Mouse (Mus musculus) cerebellum, adult 2 months (tissue): Measurements from ENCODE around the gene Xpnpep1. TPM values are rescaled to one million over a fixed set of nuclear protein-coding genes. Genes with fewer than 3 reads are reported as not detected.

Source experiments
- DNase-seq, 2 experiments: peaks; one replicate each; pipeline ENCODE4 v3.0.0; 2021
- H3K27ac ChIP-seq: fragments of 200-500 bp; 2 replicates; pipeline ENCODE4 v1.5.1; 2012; ENCODE audit warnings: low read length, control low read depth, inconsistent platforms; ENCODE audit not compliant: insufficient read depth
- H3K27me3 ChIP-seq: fragments of 200-500 bp; 2 replicates; pipeline ENCODE4 v1.6.1; 2012; ENCODE audit warnings: inconsistent platforms, mild to moderate bottlenecking, low read length, moderate library complexity; ENCODE audit not compliant: control insufficient read depth, insufficient read depth
- H3K4me1 ChIP-seq: fragments of 200-500 bp; 2 replicates; pipeline ENCODE4 v1.6.1; 2011; ENCODE audit warnings: low read length; ENCODE audit not compliant: control insufficient read depth, insufficient read depth
- H3K4me3 ChIP-seq: fragments of 200-500 bp; replicated peaks from 2 replicates; pipeline ENCODE3; 2011; ENCODE audit warnings: mild to moderate bottlenecking, low read depth, low read length, control low read depth; ENCODE audit not compliant: insufficient read depth
- CTCF ChIP-seq: fragments of 200-500 bp; IDR thresholded peaks from 2 replicates; pipeline ENCODE4 v1.5.1; 2011; ENCODE audit warnings: low read depth, mild to moderate bottlenecking, control low read depth, low read length, moderate library complexity, borderline replicate concordance; ENCODE audit not compliant: insufficient read depth
- POLR2A ChIP-seq: fragments of 200-500 bp; IDR thresholded peaks from 2 replicates; pipeline ENCODE4 v1.6.1; 2011; ENCODE audit warnings: low read length, control low read depth, borderline replicate concordance; ENCODE audit not compliant: insufficient read depth
- WGBS: fragments of 180-500 bp; shearing (Covaris S2); methylation state at CpG from one replicate; pipeline ENCODE4 v1.1.7; 2018; 5-methylcytosine and 5-hydroxymethylcytosine counted together
- polyA plus RNA-seq: library from polyadenylated mRNA; depleted of rRNA; stranded (reverse); fragments of >200 nt; gene quantifications from 2 replicates; pipeline ENCODE4 v1.2.3, GENCODE M21; 2012

The Xpnpep1 gene
- polyA plus RNA-seq, 1 experiment: 58.8 TPM

DNA sequence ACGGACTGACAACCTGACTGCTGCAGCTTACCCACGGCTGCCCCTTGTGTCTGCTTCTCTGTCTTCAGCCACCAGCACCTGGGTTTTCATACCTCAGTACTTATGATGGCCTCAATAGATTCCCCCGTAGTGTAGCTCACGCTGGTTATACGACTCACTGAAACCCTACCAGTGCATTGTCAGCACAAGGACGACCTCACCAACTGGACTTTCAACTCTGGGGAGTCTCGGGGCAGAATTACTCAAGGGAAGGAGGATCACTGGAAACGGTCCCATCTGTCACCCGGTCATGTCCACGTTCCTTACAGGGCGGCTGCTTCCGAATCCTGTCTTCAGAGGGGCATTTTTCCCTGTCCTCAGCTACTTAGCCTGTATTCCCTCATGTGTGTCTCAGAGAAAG lies 11.8 kb downstream of the Xpnpep1 start:
- DNase-seq: no peak
- no peak overlapping the region for H3K4me3 ChIP-seq
- H3K4me1 ChIP-seq: no peaks in the 10 kb centered on the region; the same call in 1 of the 2 replicates
- no peak overlapping the region for H3K27ac ChIP-seq
- TF ChIP-seq CTCF: no peak
- TF ChIP-seq POLR2A: no peak
- H3K27me3 ChIP-seq: no peaks in the 10 kb centered on the region
- 82% methylated on average over 12 of the region's 12 CpGs for WGBS

DNA sequence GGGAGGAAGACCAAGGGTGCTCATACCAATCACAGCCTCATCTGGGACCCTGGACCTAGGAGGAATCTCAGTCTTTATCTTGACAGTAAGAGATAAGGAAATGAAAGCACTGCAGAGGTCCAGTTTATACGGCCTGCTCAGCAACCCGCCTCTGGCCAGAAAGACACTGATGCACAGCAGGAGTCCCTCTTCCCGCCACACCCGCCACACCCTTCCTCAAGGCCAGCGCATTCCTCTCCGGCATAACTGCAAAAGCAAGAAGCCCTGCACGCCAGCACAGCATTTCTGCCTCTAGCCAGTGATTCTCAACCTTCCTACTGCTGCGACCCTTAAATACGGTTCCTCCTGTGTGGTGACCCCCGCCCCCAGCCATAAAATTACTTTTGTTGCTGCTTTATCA lies 16.8 kb downstream of the Xpnpep1 start:
- no peak for TF ChIP-seq POLR2A
- TF ChIP-seq CTCF: no peak
- Histone ChIP-seq H3K4me1 (peaks cover 3% of the 10 kb centered on the region; the same call in 1 of the 2 replicates), H3K27me3 (no peaks in the 10 kb centered on the region), H3K27ac (no peak overlapping the region), H3K4me3 (no peak overlapping the region)
- DNase-seq: no peak
- 83% methylated on average over 10 of the region's 10 CpGs for WGBS

DNA sequence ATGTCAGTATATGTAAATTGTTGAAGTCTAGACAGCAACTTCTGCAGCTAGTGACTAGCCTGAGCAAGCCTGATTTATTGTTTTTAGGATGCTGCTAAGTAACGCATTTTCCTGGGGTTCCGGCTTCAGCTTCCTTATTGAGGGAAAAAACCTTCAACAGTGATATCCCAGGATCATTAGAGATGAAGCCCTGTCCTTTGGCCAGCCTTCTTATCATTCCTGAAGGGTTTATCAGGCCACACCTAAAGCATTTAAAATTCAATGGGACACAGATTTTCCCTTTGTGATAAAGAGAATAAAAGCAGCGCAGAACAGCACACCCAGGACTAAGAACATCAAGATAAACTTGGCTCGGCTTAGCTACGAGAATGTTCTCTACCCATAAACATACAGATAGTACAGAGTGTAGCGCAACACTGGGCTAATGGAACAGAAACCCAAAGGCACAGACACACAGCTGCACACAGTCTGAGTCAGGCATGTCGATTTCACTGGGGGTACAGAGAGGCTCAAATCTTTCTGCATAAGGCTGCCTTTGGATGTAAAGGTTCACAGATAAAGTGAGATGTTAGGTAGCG lies 17.9 kb downstream of the Xpnpep1 start:
- H3K27me3 ChIP-seq: no peaks in the 10 kb centered on the region
- no peak overlapping the region for H3K27ac ChIP-seq
- WGBS: 92% methylated on average over 8 of the region's 8 CpGs
- peaks cover 14% of the 10 kb centered on the region for H3K4me1 ChIP-seq
- DNase-seq: no peak
- H3K4me3 ChIP-seq: no peak overlapping the region
- TF ChIP-seq CTCF: no peak
- TF ChIP-seq POLR2A: no peak

DNA sequence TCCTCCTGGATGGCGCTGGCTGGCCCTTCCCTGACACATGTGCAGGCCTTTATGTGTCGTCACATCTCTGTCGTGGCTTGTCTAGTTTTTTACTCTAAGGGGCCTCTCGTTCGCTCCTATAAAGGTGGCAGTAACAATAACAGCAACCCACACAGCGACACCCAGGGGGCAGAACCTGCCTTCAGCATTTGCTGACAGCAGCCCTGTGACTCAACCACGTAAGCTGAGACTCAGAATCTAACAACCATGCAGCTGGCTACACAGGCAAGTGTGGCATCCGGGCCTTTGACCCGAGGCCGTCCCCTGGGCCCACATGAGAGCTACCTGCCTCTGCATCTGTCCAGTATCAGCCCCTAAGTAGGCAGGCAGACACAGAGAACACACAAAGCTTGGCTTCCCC lies 18.5 kb downstream of the Xpnpep1 start:
- WGBS: 85% methylated on average over 10 of the region's 10 CpGs
- DNase-seq: no peak
- H3K27me3 ChIP-seq: no peaks in the 10 kb centered on the region
- H3K4me1 ChIP-seq: peaks cover 14% of the 10 kb centered on the region
- H3K4me3 ChIP-seq: no peak overlapping the region
- TF ChIP-seq CTCF (no peak), POLR2A (no peak)
- no peak overlapping the region for H3K27ac ChIP-seq

GRCm38 (mm10) chr19:53019716-53020463 lies 20.1 kb downstream of the Xpnpep1 start:
- Histone ChIP-seq H3K4me1 (peaks cover 14% of the 10 kb centered on the region), H3K27me3 (no peaks in the 10 kb centered on the region), H3K27ac (peak overlapping the region; percentile 3; the same call in 1 of the 2 replicates), H3K4me3 (no peak overlapping the region)
- TF ChIP-seq CTCF (peak; percentile 69), POLR2A (no peak)
- DNase-seq: peak; percentile 55 to 62
- 71% methylated on average over 13 of the region's 13 CpGs for WGBS

DNA sequence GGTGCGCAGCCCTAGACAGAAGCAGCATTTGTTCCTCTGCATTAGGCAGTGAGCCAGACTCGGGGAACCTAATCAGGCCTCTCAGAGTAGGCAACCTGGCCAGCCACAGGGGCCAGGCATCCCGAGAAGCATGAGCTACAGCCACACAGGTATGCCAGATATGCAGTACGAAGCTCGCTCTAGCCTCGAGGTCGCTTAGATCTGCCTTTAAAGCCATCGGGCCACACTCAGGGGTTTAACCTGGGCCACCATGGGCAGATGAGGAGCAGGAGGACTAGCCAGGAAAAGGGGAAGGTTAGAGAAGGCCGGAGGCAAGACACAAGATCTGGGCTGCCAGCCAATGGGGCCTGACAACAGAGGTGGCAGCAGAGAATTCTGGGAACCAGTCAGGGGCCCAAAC lies 22.1 kb downstream of the Xpnpep1 start:
- peaks cover 14% of the 10 kb centered on the region for H3K4me1 ChIP-seq
- H3K4me3 ChIP-seq: no peak overlapping the region
- WGBS: 20% methylated on average over 9 of the region's 9 CpGs
- DNase-seq: peak; percentile 67 to 78
- TF ChIP-seq CTCF (no peak), POLR2A (no peak)
- H3K27ac ChIP-seq: 0 out of 2 replicates have a peak overlapping the region, but pooled peaks have one; percentile 17
- no peaks in the 10 kb centered on the region for H3K27me3 ChIP-seq

- 59% methylated on average over 11 of the region's 11 CpGs for WGBS
- TF ChIP-seq POLR2A: no peak
- TF ChIP-seq CTCF: no peak
- no peak for DNase-seq
- H3K4me3 ChIP-seq: no peak overlapping the region
- H3K27me3 ChIP-seq: no peaks in the 10 kb centered on the region
- peaks cover 14% of the 10 kb centered on the region for H3K4me1 ChIP-seq
- H3K27ac ChIP-seq: no peak overlapping the region
These were observed 22.8 kb downstream of the Xpnpep1 start for GRCm38 (mm10) chr19:53017248-53017647.

GRCm38 (mm10) chr19:53014910-53015710 lies 24.9 kb downstream of the Xpnpep1 start:
- Histone ChIP-seq H3K27ac (no peak overlapping the region), H3K4me1 (peaks cover 24% of the 10 kb centered on the region), H3K27me3 (no peaks in the 10 kb centered on the region), H3K4me3 (no peak overlapping the region)
- no peak for DNase-seq
- TF ChIP-seq POLR2A (no peak), CTCF (no peak)
- 50% methylated on average over 21 of the region's 21 CpGs for WGBS
